Mouse (Mus musculus): Measurements from ENCODE around the gene Cfap74. TPM values are rescaled to one million over a fixed set of nuclear protein-coding genes. Genes with fewer than 3 reads are reported as not detected.

The Cfap74 gene
- polyA plus RNA-seq, 1 experiment from 2014 or later, result 1.8 TPM

GRCm38 (mm10) chr4:155497963-155498362 lies 89.0 kb downstream of the Cfap74 start:
- no peak overlapping the region for H3K9ac ChIP-seq
- no peaks in the 10 kb centered on the region for H3K9me3 ChIP-seq (ENCODE audit: low read depth, low read length)
- H3K4me3 ChIP-seq (ENCODE audit: low read depth, low read length), result no peak overlapping the region
- H3K36me3 ChIP-seq (ENCODE audit: insufficient read depth), result 0 out of 2 replicates have a peak, but pooled peaks cover 4% of the 10 kb centered on the region
- no peak for TF ChIP-seq CTCF (IDR thresholded peaks at IDR 0.05; ENCODE audit: low read depth)
- H3K4me2 ChIP-seq, result no peak overlapping the region
- 80% methylated on average over 3 of the region's 3 CpGs for WGBS
- ATAC-seq (ENCODE audit: insufficient read depth) (no peak), DNase-seq (no peak)
- H3K4me1 ChIP-seq (ENCODE audit: insufficient read depth), result no peaks in the 10 kb centered on the region
- no peak overlapping the region for H3K27ac ChIP-seq (ENCODE audit: low read depth)
- H3K27me3 ChIP-seq (ENCODE audit: insufficient read depth, low read length), result no peaks in the 10 kb centered on the region

- DNase-seq, result no peak
- Histone ChIP-seq H3K9me3 (ENCODE audit: low read depth, low read length) (no peaks in the 10 kb centered on the region), H3K4me3 (ENCODE audit: low read depth, low read length) (no peak overlapping the region), H3K4me1 (ENCODE audit: insufficient read depth) (no peaks in the 10 kb centered on the region), H3K27ac (ENCODE audit: low read depth) (no peak overlapping the region), H3K36me3 (ENCODE audit: insufficient read depth) (no peaks in the 10 kb centered on the region), H3K27me3 (ENCODE audit: insufficient read depth, low read length) (no peaks in the 10 kb centered on the region), H3K4me2 (no peak overlapping the region), H3K9ac (no peak overlapping the region)
- no peak for ATAC-seq (ENCODE audit: insufficient read depth)
- no peak for TF ChIP-seq CTCF (IDR thresholded peaks at IDR 0.05; ENCODE audit: low read depth)
- 58% methylated on average over 2 of the region's 2 CpGs for WGBS
Measured at GRCm38 (mm10) chr4:155501126-155501525, 92.1 kb downstream of the Cfap74 start.

- Histone ChIP-seq H3K27ac (ENCODE audit: low read depth) (no peak overlapping the region), H3K36me3 (ENCODE audit: insufficient read depth) (no peaks in the 10 kb centered on the region), H3K4me1 (ENCODE audit: insufficient read depth) (no peaks in the 10 kb centered on the region), H3K9me3 (ENCODE audit: low read depth, low read length) (no peaks in the 10 kb centered on the region), H3K4me2 (no peak overlapping the region), H3K9ac (no peak overlapping the region), H3K27me3 (ENCODE audit: insufficient read depth, low read length) (no peaks in the 10 kb centered on the region), H3K4me3 (ENCODE audit: low read depth, low read length) (no peak overlapping the region)
- WGBS, result 67% methylated on average over 8 of the region's 8 CpGs
- no peak for TF ChIP-seq CTCF (IDR thresholded peaks at IDR 0.05; ENCODE audit: low read depth)
- no peak for ATAC-seq (ENCODE audit: insufficient read depth)
- no peak for DNase-seq
Measured at GRCm38 (mm10) chr4:155505067-155505466, 96.1 kb downstream of the Cfap74 start.

- Histone ChIP-seq H3K27ac (ENCODE audit: low read depth) (no peak overlapping the region), H3K4me1 (ENCODE audit: insufficient read depth) (no peaks in the 10 kb centered on the region), H3K36me3 (ENCODE audit: insufficient read depth) (no peaks in the 10 kb centered on the region), H3K9me3 (ENCODE audit: low read depth, low read length) (no peaks in the 10 kb centered on the region), H3K9ac (no peak overlapping the region), H3K4me3 (ENCODE audit: low read depth, low read length) (no peak overlapping the region), H3K4me2 (no peak overlapping the region), H3K27me3 (ENCODE audit: insufficient read depth, low read length) (no peaks in the 10 kb centered on the region)
- no peak for TF ChIP-seq CTCF (IDR thresholded peaks at IDR 0.05; ENCODE audit: low read depth)
- WGBS, result 78% methylated on average over 5 of the region's 5 CpGs
- ATAC-seq (ENCODE audit: insufficient read depth), result no peak
- no peak for DNase-seq
Measured at GRCm38 (mm10) chr4:155505671-155506295, 96.8 kb downstream of the Cfap74 start.

- 78% methylated on average over 4 of the region's 4 CpGs for WGBS
- Histone ChIP-seq H3K4me1 (ENCODE audit: insufficient read depth) (no peaks in the 10 kb centered on the region), H3K27me3 (ENCODE audit: insufficient read depth, low read length) (no peaks in the 10 kb centered on the region), H3K4me3 (ENCODE audit: low read depth, low read length) (no peak overlapping the region), H3K9me3 (ENCODE audit: low read depth, low read length) (no peaks in the 10 kb centered on the region), H3K4me2 (no peak overlapping the region), H3K36me3 (ENCODE audit: insufficient read depth) (no peaks in the 10 kb centered on the region; the same call in 1 of the 2 replicates), H3K9ac (no peak overlapping the region), H3K27ac (ENCODE audit: low read depth) (no peak overlapping the region)
- ATAC-seq (ENCODE audit: insufficient read depth) (no peak), DNase-seq (no peak)
- TF ChIP-seq CTCF (IDR thresholded peaks at IDR 0.05; ENCODE audit: low read depth), result no peak
Measured at GRCm38 (mm10) chr4:155508614-155509013, 99.6 kb downstream of the Cfap74 start.

- Histone ChIP-seq H3K9ac (no peak overlapping the region), H3K4me1 (ENCODE audit: insufficient read depth) (no peaks in the 10 kb centered on the region), H3K36me3 (ENCODE audit: insufficient read depth) (no peaks in the 10 kb centered on the region; the same call in 1 of the 2 replicates), H3K4me3 (ENCODE audit: low read depth, low read length) (no peak overlapping the region), H3K9me3 (ENCODE audit: low read depth, low read length) (no peaks in the 10 kb centered on the region), H3K27ac (ENCODE audit: low read depth) (no peak overlapping the region), H3K27me3 (ENCODE audit: insufficient read depth, low read length) (no peaks in the 10 kb centered on the region), H3K4me2 (no peak overlapping the region)
- no peak for TF ChIP-seq CTCF (IDR thresholded peaks at IDR 0.05; ENCODE audit: low read depth)
- WGBS, result 88% methylated on average over 1 of the region's 1 CpGs
- ATAC-seq (ENCODE audit: insufficient read depth), result no peak
- no peak for DNase-seq
Measured at GRCm38 (mm10) chr4:155510981-155511380, 102.0 kb downstream of the Cfap74 start.

- no peak overlapping the region for H3K27ac ChIP-seq (ENCODE audit: low read depth)
- no peaks in the 10 kb centered on the region for H3K27me3 ChIP-seq (ENCODE audit: insufficient read depth, low read length)
- no peaks in the 10 kb centered on the region for H3K4me1 ChIP-seq (ENCODE audit: insufficient read depth)
- no peak overlapping the region for H3K4me2 ChIP-seq
- H3K36me3 ChIP-seq (ENCODE audit: insufficient read depth), result peaks cover 10% of the 10 kb centered on the region
- no peaks in the 10 kb centered on the region for H3K9me3 ChIP-seq (ENCODE audit: low read depth, low read length)
- no peak overlapping the region for H3K9ac ChIP-seq
- TF ChIP-seq CTCF (IDR thresholded peaks at IDR 0.05; ENCODE audit: low read depth), result no peak
- DNase-seq (no peak), ATAC-seq (ENCODE audit: insufficient read depth) (no peak)
- no peak overlapping the region for H3K4me3 ChIP-seq (ENCODE audit: low read depth, low read length)
- 86% methylated on average over 2 of the region's 2 CpGs for WGBS
Measured at GRCm38 (mm10) chr4:155514810-155515209, 105.8 kb downstream of the Cfap74 start.

Other genes starting within 250 kb of the Cfap74 start
- 23.7 and 25.8 TPM in 2 replicates for gene Ski, start 186.6 kb upstream of the Cfap74 start, polyA plus RNA-seq (2014; fragmentation: Nextera tagmentation; extraction: Ambion mirVana)
- 81.2 and 83.9 TPM in 2 replicates for gene Faap20, start 159.4 kb upstream of the Cfap74 start, polyA plus RNA-seq (2014; fragmentation: Nextera tagmentation; extraction: Ambion mirVana)
- 12.7 and 13.4 TPM in 2 replicates for gene Prkcz, start 47.8 kb upstream of the Cfap74 start, polyA plus RNA-seq (2014; fragmentation: Nextera tagmentation; extraction: Ambion mirVana)
- not detected in 2 replicates for gene Gabrd, start 11.1 kb upstream of the Cfap74 start, polyA plus RNA-seq (2014; fragmentation: Nextera tagmentation; extraction: Ambion mirVana)
- not detected in 2 replicates for gene Tmem52, start 59.9 kb downstream of the Cfap74 start, polyA plus RNA-seq (2014; fragmentation: Nextera tagmentation; extraction: Ambion mirVana)
- 570 and 585 TPM in 2 replicates for gene Gnb1, start 82.2 kb downstream of the Cfap74 start, polyA plus RNA-seq (2014; fragmentation: Nextera tagmentation; extraction: Ambion mirVana)
- 85.0 and 90.5 TPM in 2 replicates for gene Nadk, start 153.2 kb downstream of the Cfap74 start, polyA plus RNA-seq (2014; fragmentation: Nextera tagmentation; extraction: Ambion mirVana)
- 9.5 and 9.7 TPM in 2 replicates for gene Slc35e2, start 192.2 kb downstream of the Cfap74 start, polyA plus RNA-seq (2014; fragmentation: Nextera tagmentation; extraction: Ambion mirVana)
- gene Cdk11b, start 215.7 kb downstream of the Cfap74 start, polyA plus RNA-seq (2014; fragmentation: Nextera tagmentation; extraction: Ambion mirVana), result 56.3 and 58.7 TPM in 2 replicates
- not detected in 2 replicates for gene Gm10563, start 236.2 kb downstream of the Cfap74 start, polyA plus RNA-seq (2014; fragmentation: Nextera tagmentation; extraction: Ambion mirVana)
- gene Mmp23, start 244.2 kb downstream of the Cfap74 start, polyA plus RNA-seq (2014; fragmentation: Nextera tagmentation; extraction: Ambion mirVana), result 34.8 and 38.7 TPM in 2 replicates